Mouse (Mus musculus) cortical plate, adult 2 months (tissue): ENCODE measurements around the gene B4galnt3.

Experiments used
- CTCF ChIP-seq: fragments of 200-500 bp; IDR thresholded peaks from 2 replicates; pipeline ENCODE4 v1.5.1; 2011; ENCODE audit warnings: mild to moderate bottlenecking, control low read depth, low read length; ENCODE audit not compliant: insufficient read depth; ENCODE audit errors: extremely low read depth
- POLR2A ChIP-seq: fragments of 200-500 bp; IDR thresholded peaks from 2 replicates; pipeline ENCODE4 v1.6.1; 2011; ENCODE audit warnings: mild to moderate bottlenecking, low read length, control low read depth; ENCODE audit not compliant: insufficient read depth; ENCODE audit errors: extremely low read depth

- TF ChIP-seq CTCF (no peak), POLR2A (no peak)
Measured at GRCm38 (mm10) chr6:120343992-120344391, 49.6 kb upstream of the B4galnt3 start.
